Mouse (Mus musculus): ENCODE results near the gene Erc2. TPM values are rescaled to one million over a fixed set of nuclear protein-coding genes. Genes with fewer than 3 reads are reported as not detected.

The Erc2 gene
- total and polyA plus RNA-seq, 3 experiments: not detected

- in situ Hi-C loops (cut with MboI; ENCODE audit: low pct_ligation_motif_present, low pct_unique_long_range_greater_than_20kb, low sequenced_read_pairs) (no loop called here), dilution Hi-C loops (cut with MboI; ENCODE audit: extremely low pct_ligation_motif_present, extremely low pct_unique_long_range_greater_than_20kb, low sequenced_read_pairs) (no loop called here)
- Histone ChIP-seq H3K27me3 (replicated peaks) (no peaks in the 10 kb centered on the region), H3K36me3 (replicated peaks in 1 of 2; ENCODE audit: control insufficient read depth in 1 of 2, insufficient read depth in 1 of 2, low read length in 1 of 2) (no peaks in the 10 kb centered on the region), H3K27ac (ENCODE audit: insufficient read depth, low read depth) (no peak overlapping the region), H3K4me1 (ENCODE audit: control insufficient read depth in 1 of 2, insufficient read depth in 2 of 2) (peaks cover 0 to 6% of the 10 kb centered on the region in 2 experiments; a peak in 2 of 4 replicates), H3K79me2 (replicated peaks; ENCODE audit: control insufficient read depth, extremely low read depth, insufficient read depth, poor library complexity, severe bottlenecking) (no peaks in the 10 kb centered on the region), H3K4me2 (ENCODE audit: insufficient read depth, low read depth, poor library complexity, severe bottlenecking) (no peak overlapping the region), H3K9me3 (replicated peaks; ENCODE audit: low read length) (no peaks in the 10 kb centered on the region), H3K9ac (ENCODE audit: insufficient read depth, low read depth) (no peak overlapping the region), H3K4me3 (replicated peaks in 1 of 3; ENCODE audit: low read depth in 2 of 3, low read length in 2 of 3, poor library complexity in 1 of 3) (no peak overlapping the region)
- no peak for DNase-seq (ENCODE audit: extremely low read depth)
- TF ChIP-seq KAT2A (IDR thresholded peaks at IDR 0.05; ENCODE audit: insufficient replicate concordance, low read length): no peak
- no peak for TF ChIP-seq E2F4 (IDR thresholded peaks at IDR 0.05; ENCODE audit: insufficient replicate concordance, low read depth, low read length)
- no peak for TF ChIP-seq NELFE (IDR thresholded peaks at IDR 0.05; ENCODE audit: low read depth, low read length)
These were observed 12.5 kb downstream of the Erc2 start for GRCm38 (mm10) chr14:27634761-27635160.

GRCm38 (mm10) chr14:27636556-27636955 is 14.3 kb downstream of the Erc2 start:
- no peak for TF ChIP-seq MAFK (IDR thresholded peaks at IDR 0.05; ENCODE audit: insufficient replicate concordance, low read length)
- TF ChIP-seq PAX5 (IDR thresholded peaks at IDR 0.05; ENCODE audit: low read length): no peak
- no peak for TF ChIP-seq ZMIZ1 (IDR thresholded peaks at IDR 0.05; ENCODE audit: low read depth, low read length)
- no peak for TF ChIP-seq USF2 (conservative IDR thresholded peaks at IDR 0.05; ENCODE audit: low read depth, low read length)
- no peak for TF ChIP-seq MAX (IDR thresholded peaks at IDR 0.05; ENCODE audit: low read length)
- no peak for TF ChIP-seq EP300 (IDR thresholded peaks at IDR 0.05; ENCODE audit: low read length)
- no peak for TF ChIP-seq USF1 (IDR thresholded peaks at IDR 0.05; ENCODE audit: low read depth, low read length)
- no peak for TF ChIP-seq RCOR1 (conservative IDR thresholded peaks at IDR 0.05; ENCODE audit: low read depth, low read length)
- no peak for TF ChIP-seq KAT2A (IDR thresholded peaks at IDR 0.05; ENCODE audit: insufficient replicate concordance, low read length)
- no peak for TF ChIP-seq BHLHE40 (IDR thresholded peaks at IDR 0.05; ENCODE audit: low read depth, low read length)
- TF ChIP-seq CTCF (conservative IDR thresholded peaks at IDR 0.05 in 1 of 2, IDR thresholded peaks at IDR 0.05 in 1 of 2; ENCODE audit: low read depth in 2 of 2, low read length in 2 of 2): no peak
- TF ChIP-seq MXI1 (IDR thresholded peaks at IDR 0.05; ENCODE audit: low read depth, low read length): no peak
- no peak for TF ChIP-seq RAD21 (IDR thresholded peaks at IDR 0.05; ENCODE audit: low read depth, low read length)
- TF ChIP-seq IRF4 (IDR thresholded peaks at IDR 0.05; ENCODE audit: low read depth, low read length): no peak
- H3K79me2 ChIP-seq (replicated peaks; ENCODE audit: control insufficient read depth, extremely low read depth, insufficient read depth, poor library complexity, severe bottlenecking): no peaks in the 10 kb centered on the region
- no peak for DNase-seq (ENCODE audit: extremely low read depth)
- in situ Hi-C loops (cut with MboI; ENCODE audit: low pct_ligation_motif_present, low pct_unique_long_range_greater_than_20kb, low sequenced_read_pairs): no loop called here
- no peaks in the 10 kb centered on the region for H3K4me1 ChIP-seq (ENCODE audit: control insufficient read depth in 1 of 2, insufficient read depth in 2 of 2)
- H3K4me3 ChIP-seq (replicated peaks in 1 of 3; ENCODE audit: low read depth in 2 of 3, low read length in 2 of 3, poor library complexity in 1 of 3): no peak overlapping the region
- no peak overlapping the region for H3K27ac ChIP-seq (ENCODE audit: insufficient read depth, low read depth)
- no peaks in the 10 kb centered on the region for H3K9me3 ChIP-seq (replicated peaks; ENCODE audit: low read length)
- no peaks in the 10 kb centered on the region for H3K36me3 ChIP-seq (replicated peaks in 1 of 2; ENCODE audit: control insufficient read depth in 1 of 2, insufficient read depth in 1 of 2, low read length in 1 of 2)
- H3K27me3 ChIP-seq (replicated peaks): no peaks in the 10 kb centered on the region
- no peak overlapping the region for H3K4me2 ChIP-seq (ENCODE audit: insufficient read depth, low read depth, poor library complexity, severe bottlenecking)
- dilution Hi-C loops (cut with MboI; ENCODE audit: extremely low pct_ligation_motif_present, extremely low pct_unique_long_range_greater_than_20kb, low sequenced_read_pairs): no loop called here
- no peak overlapping the region for H3K9ac ChIP-seq (ENCODE audit: insufficient read depth, low read depth)

Measured in CH12.LX (cell line).